Mouse (Mus musculus) mature B cell (primary cell): Measurements from ENCODE around the gene Rasgrp2.

Experiments
- in situ Hi-C: fragments of 300-500 bp; cut with MboI; formaldehyde crosslinking; loops from 2 replicates; pipeline ENCODE4 v1.14.3; 2019

Gene Rasgrp2

GRCm38 (mm10) chr19:6399285-6400095 is at the start of gene Rasgrp2:
TSS of gene Rasgrp2 (plus strand) at chr19:6399340.
- in situ Hi-C loops, result no loop called here

- in situ Hi-C loops, result no loop called here
These were observed 47.6 kb upstream of the Rasgrp2 start for GRCm38 (mm10) chr19:6351431-6352106.

- in situ Hi-C loops, result no loop called here
These were observed 47.0 kb upstream of the Rasgrp2 start for GRCm38 (mm10) chr19:6352107-6352505.

- in situ Hi-C loops, result no loop called here
These were observed 45.1 kb upstream of the Rasgrp2 start for GRCm38 (mm10) chr19:6354030-6354429.

- in situ Hi-C loops, result no loop called here
These were observed 37.8 kb upstream of the Rasgrp2 start for GRCm38 (mm10) chr19:6361291-6361690.

- in situ Hi-C loops, result no loop called here
These were observed 36.1 kb upstream of the Rasgrp2 start for GRCm38 (mm10) chr19:6363091-6363410.

GRCm38 (mm10) chr19:6363411-6364240 is 35.5 kb upstream of the Rasgrp2 start, which contains the start of gene Sf1:
TSS of gene Sf1 (plus strand) at chr19:6363690.
- in situ Hi-C loops, result no loop called here

- in situ Hi-C loops, result no loop called here
These were observed 34.8 kb upstream of the Rasgrp2 start for GRCm38 (mm10) chr19:6364317-6364725.

- in situ Hi-C loops, result no loop called here
These were observed 34.3 kb upstream of the Rasgrp2 start for GRCm38 (mm10) chr19:6364842-6365241.

GRCm38 (mm10) chr19:6370175-6370574 is 29.0 kb upstream of the Rasgrp2 start:
- in situ Hi-C loops, result no loop called here

- in situ Hi-C loops, result no loop called here
These were observed 26.7 kb upstream of the Rasgrp2 start for GRCm38 (mm10) chr19:6372433-6372832.

- in situ Hi-C loops, result no loop called here
These were observed 25.4 kb upstream of the Rasgrp2 start for GRCm38 (mm10) chr19:6373539-6374400.

GRCm38 (mm10) chr19:6374571-6374970 is 24.6 kb upstream of the Rasgrp2 start:
- in situ Hi-C loops, result no loop called here

GRCm38 (mm10) chr19:6375423-6376254 is 23.5 kb upstream of the Rasgrp2 start:
- in situ Hi-C loops, result no loop called here

GRCm38 (mm10) chr19:6376255-6376564 is 22.9 kb upstream of the Rasgrp2 start:
- in situ Hi-C loops, result no loop called here

GRCm38 (mm10) chr19:6376643-6377042 is 22.5 kb upstream of the Rasgrp2 start:
- in situ Hi-C loops, result no loop called here

- in situ Hi-C loops, result no loop called here
These were observed 21.7 kb upstream of the Rasgrp2 start for GRCm38 (mm10) chr19:6377327-6378040.

GRCm38 (mm10) chr19:6380411-6381166 is 18.6 kb upstream of the Rasgrp2 start:
- in situ Hi-C loops, result no loop called here

- in situ Hi-C loops, result no loop called here
These were observed 17.9 kb upstream of the Rasgrp2 start for GRCm38 (mm10) chr19:6381238-6381637.
